Mouse (Mus musculus): ENCODE data around the gene Lmtk3.

- TF ChIP-seq CTCF (IDR thresholded peaks at IDR 0.05; ENCODE audit: low read depth) (no peak; the same call in 1 of the 2 replicates), EP300 (IDR thresholded peaks at IDR 0.05; ENCODE audit: low read depth) (no peak)
Measured at GRCm38 (mm10) chr7:45742338-45742737, 41.2 kb upstream of the Lmtk3 start.
